Mouse (Mus musculus) c-Kit-positive CD71-negative TER-119-negative erythroid progenitor cells, embryonic 14.5 days (primary cell): ENCODE measurements at regions not wholly inside any gene's neighbourhood (a gene's known extent, or its start where the extent isn't known, plus 50 kb on each side); places are given as distances from the start of the nearest gene placed in this dataset.

Source experiments
- DNase-seq: peaks from one replicate; pipeline ENCODE4 v3.0.0-alpha.2; 2013; ENCODE audit warnings: low read depth

DNA sequence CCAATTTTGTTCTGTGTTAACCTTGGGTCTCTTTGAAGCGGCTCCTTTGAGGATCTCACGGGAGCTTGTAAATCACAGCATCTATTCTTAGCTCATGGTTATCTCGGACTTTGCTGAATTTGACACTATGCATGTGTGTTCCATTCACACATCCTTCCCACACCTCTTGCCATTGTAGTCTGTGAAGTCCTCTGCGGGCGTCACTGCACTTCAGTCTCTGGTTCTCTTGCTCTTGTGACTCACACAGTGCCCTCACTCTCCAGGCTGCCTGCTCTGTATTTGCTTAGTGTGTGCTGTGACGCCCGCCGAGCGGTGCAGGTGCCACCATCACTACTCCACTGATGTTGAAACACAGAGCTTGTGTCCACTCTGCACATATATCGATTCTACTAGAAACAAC, 1271.2 kb downstream of the Synb start:
- no peak for DNase-seq

DNA sequence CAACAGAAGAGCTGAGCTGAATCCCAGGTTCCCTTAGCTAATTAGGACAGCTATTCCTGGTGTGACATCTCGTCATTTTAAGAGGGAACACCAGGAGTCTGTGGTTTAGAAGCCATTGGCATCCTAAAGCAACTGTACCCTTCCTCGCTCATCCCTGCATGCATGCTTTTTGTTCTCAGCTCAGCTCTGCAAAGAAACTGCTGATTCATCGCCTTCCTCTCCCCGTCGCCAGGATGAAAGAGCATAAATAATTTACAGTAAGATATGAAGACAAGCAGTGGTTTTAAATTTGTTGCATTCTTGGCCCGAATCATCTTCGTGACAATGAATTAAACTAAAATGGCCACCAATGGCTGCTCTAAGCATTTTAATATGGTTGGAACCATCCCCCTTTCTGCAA, 1272.9 kb downstream of the Synb start:
- no peak for DNase-seq

DNA sequence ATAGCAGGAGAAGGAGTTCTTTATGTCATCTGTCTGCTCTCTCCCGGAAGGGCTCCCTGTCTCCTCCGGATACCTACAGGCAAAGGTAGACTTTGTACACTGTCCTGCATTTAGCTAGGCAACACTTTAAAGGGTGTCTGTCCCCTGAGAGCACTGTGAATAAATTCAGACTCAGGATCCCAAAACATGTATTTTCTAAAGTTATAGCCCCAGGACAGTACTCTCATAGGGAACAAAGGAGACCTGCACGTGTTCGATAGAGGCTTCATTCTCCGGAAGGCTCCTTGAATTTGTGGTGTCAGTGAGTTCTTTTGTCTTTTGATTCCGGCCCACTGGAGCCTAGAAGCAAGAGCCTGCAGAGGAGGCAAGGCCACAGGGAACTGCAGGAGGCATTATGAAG, 1273.3 kb downstream of the Synb start:
- no peak for DNase-seq

DNA sequence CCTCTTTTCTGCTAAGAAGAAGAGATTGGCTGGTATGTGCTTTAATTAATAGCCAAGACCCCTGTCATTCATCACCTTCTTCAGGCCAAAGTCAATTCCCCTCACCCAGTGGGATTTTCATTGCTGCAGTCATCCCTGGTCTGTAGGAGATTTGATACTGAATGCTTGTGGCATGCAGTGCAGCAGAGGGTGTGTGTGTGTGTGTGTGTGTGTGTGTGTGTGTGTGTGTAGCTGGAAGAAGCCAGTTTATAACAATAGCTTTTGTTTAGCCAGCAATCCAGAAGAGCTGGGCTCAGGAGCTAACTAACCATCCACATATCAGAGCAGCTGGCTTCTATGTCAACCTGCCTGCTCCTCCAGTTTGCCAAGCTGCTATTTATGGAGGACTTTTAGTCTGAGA, 1275.4 kb downstream of the Synb start:
- DNase-seq: no peak

DNA sequence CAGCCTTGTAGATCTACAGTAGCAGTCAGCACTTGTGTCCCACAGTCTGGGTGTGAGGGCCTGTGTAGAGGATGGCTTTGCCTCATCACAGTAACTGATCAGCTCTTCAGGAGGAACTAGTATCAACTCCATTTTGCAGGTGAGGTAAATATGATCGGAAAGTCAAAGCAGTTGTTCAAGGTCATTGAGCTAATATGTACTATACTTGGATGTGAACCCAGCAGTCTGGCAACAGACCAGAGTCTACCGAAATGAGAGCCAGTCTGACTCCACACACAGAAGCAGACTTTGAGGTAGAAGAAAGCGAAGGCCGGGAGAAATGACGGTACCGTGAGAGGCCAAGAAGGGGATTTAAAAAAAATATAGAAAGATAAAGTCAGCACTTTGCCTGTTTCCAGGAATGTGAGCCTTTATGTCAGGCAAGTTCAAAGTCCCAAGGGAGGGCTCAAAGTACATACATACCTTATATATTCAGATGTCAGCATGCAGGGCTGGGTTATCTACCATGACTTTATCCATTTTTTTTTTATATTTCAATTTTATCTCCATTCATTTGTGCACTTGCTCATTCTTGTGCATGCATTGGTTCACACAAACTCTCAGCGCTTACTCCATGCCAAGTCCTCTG, 1297.2 kb downstream of the Synb start:
- no peak for DNase-seq

DNA sequence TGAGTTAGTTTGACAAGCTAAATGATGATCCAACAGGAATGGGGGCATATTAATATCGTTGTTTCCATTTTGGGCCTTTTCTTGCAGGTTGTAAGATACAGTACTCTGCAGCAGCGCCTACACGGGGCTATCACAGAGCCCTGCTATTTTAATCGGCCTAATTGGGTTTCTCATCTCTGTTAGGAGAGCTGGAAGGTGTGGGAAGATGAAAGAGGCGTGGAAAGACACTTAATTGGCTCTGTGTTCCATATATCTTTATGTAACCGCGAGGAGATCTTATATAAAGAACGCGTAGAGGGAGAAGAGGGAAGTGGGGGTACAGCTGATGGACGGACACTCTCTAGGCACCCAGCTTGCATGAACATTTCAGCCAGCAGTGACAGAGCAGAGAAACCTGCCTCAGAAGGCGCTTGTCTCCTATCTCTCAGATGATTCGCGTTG, 1300.5 kb downstream of the Synb start:
- DNase-seq: no peak

DNA sequence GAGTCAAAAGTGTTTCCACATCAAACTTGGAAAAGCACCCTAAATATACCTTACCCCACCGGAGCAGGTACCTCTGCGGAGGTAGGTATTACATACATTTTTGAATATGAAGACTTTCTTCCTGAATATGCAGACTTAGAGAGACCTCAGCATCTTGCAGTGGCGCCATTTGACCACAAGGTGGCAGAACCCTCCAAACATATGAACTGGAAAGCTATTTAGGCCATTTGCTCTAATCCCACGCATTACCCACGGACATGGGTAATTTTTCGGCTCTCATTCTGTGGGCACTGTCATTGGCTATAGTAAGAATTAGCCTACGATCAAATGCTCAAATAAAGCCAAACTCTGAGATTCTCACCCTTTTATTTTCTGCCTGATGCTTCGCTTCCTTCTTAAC, 1301.0 kb downstream of the Synb start:
- DNase-seq: peak; percentile 56

DNA sequence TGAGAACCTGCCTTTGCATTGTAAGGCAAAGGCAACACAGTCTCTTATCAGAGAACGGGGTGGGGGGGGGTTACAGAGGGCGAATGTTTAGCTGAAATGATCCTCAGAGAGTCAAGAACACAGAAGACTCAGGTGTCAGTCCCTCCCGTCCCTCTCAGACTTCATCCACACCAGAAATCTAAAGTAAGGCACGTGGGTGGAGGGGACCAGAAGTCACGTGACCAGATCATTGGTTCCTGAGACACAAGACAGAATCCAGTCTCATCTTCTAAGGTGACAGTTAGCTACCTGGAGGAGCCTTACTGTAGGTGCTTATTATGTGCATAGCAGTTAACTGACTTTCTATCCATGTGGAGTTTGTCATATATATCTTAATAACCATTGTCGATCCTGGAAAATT, 1302.0 kb downstream of the Synb start:
- DNase-seq: no peak

DNA sequence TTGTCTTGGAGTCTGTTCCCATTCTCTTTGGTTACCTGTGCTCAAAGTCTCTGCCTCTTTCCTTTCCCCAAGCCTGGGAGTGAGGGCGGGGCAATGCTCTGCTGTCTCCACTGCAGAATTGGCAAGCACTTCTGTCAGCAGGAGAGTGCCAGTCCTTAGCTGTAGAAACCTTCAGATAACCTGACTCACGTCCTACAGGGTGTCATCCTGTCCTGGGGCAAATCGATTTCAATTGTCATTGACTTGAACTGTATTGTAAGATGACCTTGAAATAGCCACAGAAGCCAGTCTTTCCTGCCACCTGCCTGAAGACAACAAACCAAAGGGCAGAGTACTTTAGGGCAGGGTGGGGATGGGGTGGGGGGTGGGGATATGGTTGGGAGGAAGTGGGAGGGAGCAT, 1303.8 kb downstream of the Synb start:
- no peak for DNase-seq
